Mouse (Mus musculus): ENCODE measurements around the gene Psmd7.
"Not testable (repeated sequence)": the region's sequence is repeated elsewhere in the genome, so short reads cannot be mapped to it uniquely, and the experiment has no call there.

Gene Psmd7

DNA sequence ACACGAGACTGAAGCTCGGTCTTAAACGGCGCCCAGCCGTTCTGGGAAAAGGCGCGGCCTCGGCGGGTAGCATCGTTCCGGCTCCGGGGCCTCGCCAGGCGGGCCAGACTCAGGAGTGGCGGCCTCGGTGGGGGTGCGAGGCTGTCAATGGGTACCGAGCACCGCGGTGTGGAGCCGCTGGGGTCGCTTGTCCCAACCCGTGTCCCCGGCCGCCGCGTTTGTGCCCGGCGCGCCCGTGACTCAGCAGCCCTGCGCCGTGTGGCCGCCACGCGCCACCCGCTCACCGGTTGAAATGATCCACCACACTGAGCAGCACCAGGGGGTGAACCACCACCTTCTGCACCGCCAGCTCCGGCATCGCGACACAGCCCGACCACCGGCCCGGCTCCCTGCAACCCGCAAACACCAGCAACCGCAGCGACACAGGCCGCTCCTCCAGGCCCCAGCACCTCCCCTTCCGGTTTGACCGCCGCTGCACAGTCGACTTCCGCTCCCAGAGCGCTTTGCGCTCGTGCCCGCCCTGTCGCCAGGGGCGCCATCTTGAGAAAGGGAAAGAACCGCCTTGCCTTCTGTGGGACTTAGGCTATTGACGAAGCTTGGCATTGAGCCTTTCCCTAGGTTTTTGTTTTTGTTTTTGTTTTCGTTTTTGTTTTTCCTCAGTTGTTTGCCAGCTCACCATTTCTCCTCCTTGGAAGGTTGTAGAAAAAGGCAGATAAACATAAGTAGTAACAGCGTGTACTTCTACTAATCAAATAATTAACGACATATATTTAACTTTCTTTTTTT, at the start of gene Psmd7:
Gene Psmd7, minus strand, starts transcription at position 470 of the 786 bp plus-strand sequence.
- peak; percentile 95 for DNase-seq

DNA sequence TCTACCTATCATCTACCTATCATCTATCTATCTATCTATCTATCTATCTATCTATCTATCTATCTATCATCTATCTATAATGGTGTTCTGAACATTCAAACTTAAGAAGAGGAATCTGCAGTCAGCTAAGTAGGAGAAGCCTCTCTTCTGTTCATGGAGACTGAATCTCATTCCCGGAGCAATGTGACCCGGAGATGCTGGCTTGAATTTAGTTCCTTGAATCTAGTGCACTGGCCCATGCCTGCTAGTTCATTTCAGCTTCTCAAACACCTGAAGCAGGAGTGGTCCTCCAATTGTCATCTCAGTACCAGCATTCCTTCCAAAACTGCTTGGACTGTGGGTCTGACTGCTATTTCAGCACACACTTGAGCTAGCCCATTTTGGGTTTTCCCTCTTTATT, 45.5 kb upstream of the Psmd7 start:
- no peak for DNase-seq

DNA sequence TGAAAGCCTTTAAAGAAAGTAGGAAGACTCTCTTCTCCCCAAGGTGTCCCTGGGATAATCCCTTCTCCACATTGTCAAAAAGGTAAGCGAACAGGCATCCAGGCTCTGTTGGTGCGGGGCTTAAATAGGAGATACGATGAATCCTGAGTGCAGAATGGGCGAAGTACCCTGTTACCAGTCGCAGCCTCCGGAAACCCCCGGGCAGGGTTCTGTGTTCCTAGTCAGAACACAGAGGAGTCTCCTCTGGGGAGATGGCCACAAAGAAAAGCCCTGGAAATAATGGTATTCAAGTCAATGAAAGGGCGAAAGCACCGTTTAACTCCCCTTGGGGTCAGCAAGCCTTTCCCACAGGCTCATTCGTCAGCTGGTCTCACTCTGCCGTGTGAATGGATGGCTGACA, 41.4 kb upstream of the Psmd7 start:
- DNase-seq: no peak

DNA sequence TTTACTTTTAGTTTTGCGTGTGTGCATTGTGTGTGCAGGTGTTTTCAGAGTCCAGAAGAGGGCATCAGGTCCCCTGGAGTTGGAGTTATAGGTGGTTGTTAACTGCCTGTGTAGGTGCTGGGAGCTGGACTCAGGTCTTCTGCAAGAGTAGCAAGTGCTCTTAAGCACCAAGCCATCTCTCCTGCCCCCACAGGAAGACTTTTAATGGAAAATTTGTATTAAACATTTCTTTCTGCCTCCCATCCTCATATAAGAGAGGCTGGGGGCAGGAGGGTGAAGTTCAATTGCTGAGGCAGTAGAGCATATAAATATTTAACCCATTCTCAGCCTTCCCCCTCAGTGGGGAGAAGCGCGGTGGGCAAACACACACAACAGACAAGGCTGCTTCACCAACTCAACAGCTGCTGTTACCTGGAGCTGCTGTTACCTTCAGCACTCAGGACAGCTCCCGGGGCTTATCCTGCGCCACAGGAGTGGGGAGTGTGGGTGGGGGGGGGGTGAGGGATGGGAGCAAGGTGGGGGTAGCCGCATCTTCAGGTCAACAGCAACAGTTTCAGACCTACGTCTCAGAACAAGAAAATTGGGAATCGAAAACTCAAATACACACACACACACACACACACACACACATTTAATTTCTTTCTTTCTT, 40.4 kb upstream of the Psmd7 start:
- no peak for DNase-seq

DNA sequence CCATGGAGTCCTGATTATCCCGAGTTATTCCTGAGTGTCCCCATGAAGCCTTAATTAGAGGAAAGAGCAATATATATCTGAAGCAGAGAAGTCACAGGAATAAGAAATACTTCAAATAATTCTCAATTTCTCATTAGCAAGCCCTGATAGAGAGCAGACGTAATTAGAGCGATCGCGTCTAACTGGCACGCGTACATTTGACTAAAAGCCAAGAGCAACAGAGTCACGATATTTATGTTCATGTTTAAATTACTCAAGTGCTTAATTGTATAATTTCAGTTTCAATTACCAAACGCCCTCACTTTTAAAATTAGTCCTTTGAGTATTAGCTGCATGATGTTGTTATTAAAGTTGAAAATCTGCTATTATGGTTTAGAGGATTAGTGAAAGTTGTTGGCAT, 39.6 kb upstream of the Psmd7 start:
- no peak for DNase-seq

DNA sequence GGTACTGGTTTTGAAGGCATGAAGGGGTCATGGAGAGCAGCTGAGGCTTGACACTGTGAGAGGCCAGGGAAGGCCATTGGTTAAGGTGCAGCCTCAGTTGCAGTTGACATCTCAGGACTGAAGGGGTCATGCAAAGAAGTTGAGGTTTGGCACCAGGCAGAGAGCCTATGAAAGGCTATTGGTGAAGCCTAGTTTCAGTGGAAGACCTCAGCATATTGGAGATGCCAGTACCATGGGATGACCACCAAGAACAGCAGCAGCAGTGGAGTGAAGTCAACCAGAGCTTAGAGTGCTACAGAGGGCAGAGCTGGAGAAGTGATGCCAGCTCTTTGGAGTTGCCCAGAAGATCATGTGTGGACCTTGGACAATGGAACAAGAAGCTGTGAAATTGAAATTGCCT, 36.0 kb upstream of the Psmd7 start:
- not testable (repeated sequence) for DNase-seq

DNA sequence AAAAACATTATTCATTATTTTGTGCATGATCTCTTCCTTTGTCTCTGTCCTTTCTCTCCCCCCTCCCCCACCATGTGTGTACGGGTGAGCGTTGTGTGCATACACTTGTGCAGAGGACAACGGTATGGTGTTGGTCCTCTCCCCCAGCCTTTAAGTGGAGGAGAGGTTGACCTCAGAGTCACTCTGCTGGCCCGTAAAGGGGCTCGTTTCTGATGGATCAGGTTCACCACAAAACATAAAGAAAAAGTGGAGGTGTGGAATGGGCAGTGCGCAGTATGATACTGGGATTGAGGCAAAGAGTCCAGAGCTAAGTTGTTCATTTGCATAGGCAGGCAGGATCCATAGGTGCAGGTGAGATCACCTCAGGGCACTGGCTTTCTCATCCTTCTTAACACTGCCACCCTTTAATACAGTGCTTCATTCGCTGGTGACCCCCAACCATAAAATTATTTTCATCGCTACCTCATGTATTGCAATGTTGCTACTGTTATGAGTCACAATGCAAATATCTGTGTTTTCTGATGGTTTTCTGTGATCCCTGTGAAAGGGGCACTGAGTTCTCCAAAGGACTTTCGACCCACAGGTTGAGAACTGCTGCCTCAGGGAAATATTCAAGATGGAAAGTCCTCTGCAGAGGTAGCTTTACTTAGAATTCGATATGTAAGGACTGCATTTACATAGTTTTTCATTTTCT, 33.8 kb upstream of the Psmd7 start:
- DNase-seq: no peak

DNA sequence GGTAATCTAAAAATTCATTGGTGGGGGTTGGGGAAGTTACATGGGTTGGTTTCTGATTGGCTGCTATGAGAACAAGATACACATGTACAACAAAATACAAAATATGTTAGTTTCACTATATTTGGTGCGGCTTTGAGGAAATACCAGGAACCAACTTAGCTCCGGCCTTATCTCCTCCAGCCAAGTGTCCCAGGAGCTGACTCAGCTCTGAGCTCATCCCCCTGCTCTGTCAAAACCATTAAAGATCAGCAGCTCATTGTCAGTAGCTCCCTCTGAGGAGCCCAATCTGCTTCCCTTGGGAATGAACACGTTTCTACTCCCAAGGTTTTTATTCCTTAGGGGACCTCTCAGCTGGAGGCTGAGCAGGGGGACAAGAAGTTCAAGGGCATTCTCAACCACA, 32.9 kb upstream of the Psmd7 start:
- DNase-seq: no peak

DNA sequence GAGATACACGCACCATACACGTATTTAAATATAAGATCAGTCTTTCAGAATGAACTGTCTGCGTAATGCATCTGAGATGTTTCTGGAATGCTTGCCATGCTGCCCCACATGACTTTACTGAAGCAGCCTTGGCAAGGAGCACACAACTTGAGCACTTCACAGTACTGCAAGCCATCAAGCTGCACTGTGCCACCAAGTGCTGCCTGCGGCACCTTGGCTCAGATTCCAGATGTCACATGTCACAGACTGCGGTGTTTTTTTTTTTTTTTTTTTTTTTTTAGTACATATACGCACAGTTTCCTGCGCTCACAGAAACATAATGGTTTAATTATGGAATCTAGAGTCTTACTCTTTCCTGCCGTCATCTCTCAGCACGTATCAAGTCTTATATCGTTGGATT, 30.2 kb upstream of the Psmd7 start:
- DNase-seq: no peak

DNA sequence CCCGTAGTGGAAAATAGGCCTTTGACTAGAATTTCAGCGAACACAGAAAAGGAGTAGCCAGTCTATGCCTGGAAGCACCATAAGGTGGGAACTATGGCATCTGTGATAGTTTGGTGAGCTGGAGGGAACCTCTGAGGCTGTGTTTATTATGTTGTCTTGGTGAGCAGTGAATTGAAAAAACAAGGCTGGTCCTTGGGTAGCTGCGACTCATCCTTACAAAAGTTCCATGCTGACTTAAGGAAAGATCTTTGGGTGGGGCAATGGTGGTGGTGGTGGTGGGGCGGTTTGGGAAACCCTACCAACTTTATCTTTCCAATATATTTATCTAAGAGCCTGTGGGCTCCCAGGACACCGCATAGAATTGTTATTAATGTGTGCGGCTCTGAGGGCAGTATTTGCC, 25.1 kb upstream of the Psmd7 start:
- no peak for DNase-seq

DNA sequence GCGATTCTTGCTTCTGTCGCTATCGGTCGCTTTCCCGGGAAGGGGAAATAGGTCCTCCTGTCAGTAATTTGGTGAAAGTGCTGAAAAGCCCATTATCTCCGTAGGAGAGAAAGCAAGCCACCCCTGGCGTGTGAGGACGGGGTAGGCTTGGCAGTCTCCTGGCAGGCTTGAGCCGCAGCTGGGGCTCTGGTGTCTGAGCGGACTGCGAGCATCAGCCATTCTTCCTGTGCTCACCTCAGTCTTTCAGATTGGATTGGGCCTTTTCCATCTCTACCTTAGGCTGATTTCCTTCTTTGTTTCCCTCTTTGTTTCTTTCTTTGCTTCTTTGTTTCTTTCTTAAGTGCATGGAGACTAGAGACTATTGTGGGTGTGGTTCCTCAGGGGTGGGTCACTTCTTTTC, 22.6 kb upstream of the Psmd7 start:
- no peak for DNase-seq

DNA sequence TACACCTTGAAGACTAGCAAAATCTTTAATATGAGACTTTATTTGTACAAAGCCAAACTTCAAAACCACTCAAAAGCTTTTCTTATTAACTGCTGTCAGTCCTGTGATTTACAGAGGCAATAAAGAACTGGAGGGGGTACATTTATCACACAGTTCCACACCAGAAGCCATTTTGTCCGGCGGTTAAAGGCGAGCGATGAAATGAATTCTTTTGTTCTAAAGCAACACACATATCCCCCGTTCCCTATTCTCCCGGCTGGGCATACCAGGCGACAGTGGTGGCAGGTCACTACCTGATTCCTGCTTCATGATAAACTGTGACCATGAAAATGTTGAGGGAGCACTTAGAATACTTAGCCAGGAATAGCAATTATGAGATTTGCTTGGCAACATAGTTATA, 20.5 kb upstream of the Psmd7 start:
- DNase-seq: no peak

DNA sequence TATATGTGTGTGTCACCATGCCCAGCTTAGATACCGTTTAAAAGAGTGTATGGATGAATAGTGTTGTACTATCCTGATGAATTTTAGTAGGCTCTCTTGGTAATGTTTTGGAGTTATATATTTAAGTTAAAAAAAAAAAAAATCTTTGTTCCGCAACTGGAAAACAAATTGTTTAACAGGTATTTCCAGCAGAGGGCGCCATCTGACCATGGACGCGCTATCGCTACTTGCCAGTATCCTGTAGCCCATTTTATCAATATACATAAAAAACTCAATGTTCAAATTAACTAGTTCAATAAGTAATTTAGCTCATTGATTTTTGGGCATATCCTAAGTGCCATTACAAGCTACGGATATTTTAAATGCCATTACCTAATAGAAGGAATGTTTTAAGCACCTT, 14.8 kb upstream of the Psmd7 start:
- DNase-seq: peak; percentile 59

DNA sequence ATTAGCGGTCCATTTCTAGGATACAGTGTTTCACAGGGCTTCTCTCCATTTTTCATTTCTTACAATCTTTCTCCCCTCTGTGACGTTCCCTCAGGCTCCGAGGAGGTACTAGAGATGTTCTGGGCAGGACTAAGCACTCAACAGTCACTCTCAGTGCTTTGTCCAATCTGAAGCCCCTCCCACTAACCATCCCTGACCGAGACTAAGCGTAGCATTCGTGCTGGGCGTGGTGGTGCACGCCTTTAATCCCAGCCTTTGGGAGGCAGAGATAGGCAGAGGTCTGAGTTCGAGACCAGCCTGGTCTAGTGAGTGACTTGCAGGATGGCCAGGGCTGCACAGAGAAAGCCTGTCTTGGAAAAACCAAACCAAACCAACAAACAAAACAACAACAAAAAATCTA, 11.4 kb upstream of the Psmd7 start:
- DNase-seq: no peak

DNA sequence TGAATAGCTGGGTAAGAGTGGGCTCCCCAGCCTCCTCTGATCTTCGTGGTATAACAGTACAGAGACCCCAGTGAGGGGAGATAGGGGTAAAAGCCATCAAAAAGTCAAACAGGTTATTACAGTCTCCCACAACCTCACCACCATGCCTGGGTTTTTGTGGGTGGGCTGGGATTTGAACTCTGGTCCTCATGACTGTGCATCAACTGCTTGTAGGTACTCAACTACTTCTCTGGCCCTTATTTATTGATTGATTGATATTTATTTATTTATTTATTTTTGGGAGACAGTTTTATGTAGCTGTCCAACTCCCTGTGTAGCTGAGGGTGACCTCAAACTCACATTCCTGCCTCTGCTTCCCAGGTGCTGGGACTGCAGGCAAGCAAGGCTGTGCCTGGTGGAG, 9.5 kb upstream of the Psmd7 start:
- DNase-seq: no peak

DNA sequence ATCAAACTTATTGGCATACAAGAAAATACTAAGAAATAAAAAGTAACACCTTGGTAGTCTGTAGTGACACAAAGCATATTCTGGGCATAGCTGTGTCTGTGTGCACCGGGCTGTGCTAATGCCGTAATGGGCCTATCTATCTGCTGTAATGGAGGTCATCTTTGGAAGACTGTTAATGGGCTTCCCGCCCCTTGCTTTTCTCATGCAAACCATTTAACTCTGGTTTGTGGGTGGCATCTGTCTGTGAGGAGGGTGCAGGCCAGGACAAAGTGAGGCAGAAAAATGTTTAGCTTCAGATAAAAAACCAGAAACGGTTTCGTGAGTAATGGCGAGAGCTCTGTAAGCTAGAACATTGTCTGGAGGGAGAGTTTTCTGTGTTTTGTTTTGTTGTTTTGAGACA, 6.6 kb upstream of the Psmd7 start:
- no peak for DNase-seq

DNA sequence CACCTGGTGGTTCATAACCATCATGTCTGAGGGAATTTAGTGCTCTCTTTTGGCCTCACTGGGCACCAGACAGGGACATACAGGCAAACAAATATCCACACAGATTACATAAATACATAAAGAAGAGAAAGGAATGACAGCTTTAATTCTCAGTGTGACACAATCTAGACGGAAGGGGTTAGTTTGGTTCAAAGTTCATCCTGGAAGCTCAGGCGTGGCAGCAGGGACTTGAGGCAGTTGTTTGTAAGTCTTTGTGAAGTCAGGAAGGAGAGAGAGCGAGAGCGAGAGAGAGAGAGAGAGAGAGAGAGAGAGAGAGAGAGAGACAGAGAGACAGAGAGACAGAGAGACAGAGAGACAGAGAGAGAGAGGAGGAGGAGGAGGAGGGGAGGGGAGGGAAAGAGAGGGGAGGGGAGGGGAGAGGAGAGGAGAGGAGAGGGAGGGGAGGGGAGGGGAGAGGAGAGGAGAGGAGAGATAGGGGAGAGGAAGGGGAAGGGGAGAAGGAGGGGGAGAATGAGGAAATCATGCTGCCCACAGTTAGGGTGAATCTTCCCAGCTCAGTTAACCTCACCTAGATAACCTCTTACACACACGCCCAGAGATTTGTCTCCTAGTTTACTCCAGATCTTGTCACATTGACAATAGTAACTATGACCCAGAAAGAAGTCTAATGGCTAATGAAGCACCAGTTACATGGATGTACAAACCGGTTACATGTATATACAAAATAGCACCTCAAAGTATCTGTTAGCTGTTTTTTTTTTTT, 5.9 kb upstream of the Psmd7 start:
- DNase-seq: no peak

DNA sequence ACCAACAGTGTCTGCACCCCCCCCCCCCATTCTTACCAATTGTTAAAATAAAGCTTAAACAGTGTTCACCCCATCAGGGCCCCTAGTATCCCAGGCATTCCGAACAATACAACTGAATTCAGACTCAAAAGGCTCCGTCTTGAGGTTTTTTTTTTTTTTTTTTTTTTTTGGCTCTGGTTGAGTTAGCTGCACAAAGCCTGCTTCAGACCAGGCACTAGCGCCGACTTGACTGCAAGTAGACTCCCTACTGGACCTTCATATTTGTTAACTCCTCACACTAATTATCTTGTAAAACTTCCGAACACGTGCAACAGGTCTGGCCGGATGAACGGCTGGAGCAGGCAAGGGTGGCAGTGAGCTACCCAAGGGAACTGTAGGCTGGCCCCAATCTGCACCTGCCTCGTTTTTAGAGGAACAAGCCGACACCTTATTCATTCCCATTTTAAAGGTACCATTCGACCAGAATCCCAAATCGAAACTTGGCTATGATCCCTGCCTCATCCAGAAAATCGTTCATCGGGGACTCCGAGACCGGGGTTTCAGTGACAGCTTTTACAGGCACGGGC, 752 bp downstream of the Psmd7 start:
- no peak for DNase-seq

DNA sequence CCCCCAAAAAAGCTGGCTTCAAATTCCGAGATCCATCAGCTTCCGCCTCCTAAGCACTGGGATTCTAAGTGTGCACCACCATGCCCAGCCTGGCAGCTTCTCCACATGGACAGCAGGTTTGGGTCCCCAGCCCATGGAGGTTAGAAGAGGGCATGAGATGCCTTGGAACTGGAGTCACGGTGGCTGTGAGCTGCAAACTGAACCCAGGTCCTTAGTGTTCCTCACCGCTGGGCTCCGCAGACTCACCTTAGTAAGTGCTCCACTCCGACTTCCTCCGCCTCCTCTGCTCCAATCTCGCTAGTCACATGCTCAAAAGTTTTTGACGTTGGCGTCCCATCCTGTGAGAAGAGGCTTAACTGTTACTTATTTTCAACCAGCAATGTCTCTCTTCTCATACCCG, 6.1 kb downstream of the Psmd7 start:
- no peak for DNase-seq

DNA sequence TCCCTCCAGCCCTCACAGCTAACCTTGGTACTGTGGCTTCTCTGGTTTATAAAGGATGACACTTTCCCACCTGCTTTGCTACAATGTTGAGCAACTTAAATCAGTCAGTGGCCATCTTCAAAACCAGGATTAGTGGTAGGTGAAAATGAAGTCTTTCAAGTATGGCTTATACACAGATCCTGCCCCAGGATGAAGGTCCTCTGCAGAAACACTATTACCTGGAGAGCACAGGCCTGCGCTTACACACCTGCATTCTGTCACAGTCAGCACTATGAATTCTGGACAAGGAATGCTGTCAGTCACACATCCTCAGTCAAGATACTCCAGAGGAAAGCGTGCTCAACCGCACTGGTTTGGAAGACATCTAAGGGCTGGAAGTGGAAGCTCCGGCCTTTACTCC, 6.7 kb downstream of the Psmd7 start:
- DNase-seq: no peak

DNA sequence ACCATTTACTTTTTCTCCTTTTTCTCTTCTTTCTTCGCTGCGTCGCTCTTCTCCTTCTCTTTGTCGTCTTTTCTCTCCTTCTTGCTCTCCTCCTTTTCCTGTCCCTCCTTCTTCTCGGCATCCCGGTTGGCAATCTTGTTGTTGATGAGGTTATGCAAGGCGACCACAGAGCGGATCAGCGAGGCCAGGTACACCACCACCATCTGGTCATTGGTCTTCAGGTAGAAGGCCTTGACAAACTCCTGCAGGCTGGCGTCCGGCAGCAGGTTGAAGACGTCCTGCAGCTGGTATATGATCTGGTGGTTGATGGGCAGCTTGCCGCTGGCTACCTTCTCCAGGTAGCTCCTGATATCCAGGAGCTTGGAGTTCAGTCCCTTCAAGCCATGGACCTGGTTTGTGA, 7.4 kb downstream of the Psmd7 start:
- DNase-seq: no peak

DNA sequence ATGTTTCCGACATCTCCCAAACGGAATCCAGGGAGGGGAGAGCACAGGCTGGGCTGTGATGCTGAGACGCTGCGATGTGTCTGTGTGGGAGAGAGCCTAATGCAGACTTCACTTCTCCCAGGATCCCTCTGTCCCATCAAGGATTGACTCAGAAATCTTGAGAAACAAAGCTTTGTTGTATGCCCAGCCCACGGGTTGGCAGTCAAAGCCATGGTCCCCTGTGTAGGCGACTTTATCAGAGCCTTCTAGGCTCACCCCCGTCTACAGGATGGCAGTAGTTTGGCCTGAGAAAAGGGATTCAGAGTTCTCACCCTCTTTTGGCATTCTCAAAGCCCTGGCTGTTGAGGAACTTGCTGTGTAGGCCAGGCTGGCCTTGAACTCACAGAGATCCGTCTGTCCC, 9.7 kb downstream of the Psmd7 start:
- peak; percentile 28 for DNase-seq

DNA sequence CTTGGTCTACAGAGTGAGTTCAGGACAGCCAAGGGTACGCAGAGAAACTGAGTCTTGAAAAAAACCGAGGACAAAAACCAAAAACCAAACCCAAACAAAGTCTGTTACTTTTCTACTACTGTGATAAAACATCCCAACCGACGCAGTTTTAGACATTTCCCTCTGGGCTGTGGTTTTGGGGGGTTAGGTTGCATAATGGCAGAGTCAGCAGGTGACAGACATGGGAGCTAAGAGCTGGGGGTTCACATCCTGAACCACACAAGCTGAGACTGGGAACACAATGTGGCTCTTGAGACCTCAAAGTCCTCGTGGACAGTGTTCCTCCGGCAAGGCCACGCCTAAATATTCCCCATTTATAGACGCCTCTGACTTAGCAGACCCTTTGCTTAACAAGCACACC, 10.1 kb downstream of the Psmd7 start:
- no peak for DNase-seq

All from right cerebral cortex, adult 18-20 months (tissue).